Mouse (Mus musculus) stomach, postnatal 0 days (tissue): ENCODE data around the gene Gm10447.

Experiments used
- CTCF ChIP-seq: IDR thresholded peaks from 2 replicates; pipeline ENCODE4 v1.5.1; 2016; ENCODE audit warnings: antibody characterized with exemption, low read depth, mild to moderate bottlenecking, moderate library complexity
- EP300 ChIP-seq: optimal IDR thresholded peaks from 2 replicates; pipeline ENCODE3; 2016; ENCODE audit warnings: antibody characterized with exemption

DNA sequence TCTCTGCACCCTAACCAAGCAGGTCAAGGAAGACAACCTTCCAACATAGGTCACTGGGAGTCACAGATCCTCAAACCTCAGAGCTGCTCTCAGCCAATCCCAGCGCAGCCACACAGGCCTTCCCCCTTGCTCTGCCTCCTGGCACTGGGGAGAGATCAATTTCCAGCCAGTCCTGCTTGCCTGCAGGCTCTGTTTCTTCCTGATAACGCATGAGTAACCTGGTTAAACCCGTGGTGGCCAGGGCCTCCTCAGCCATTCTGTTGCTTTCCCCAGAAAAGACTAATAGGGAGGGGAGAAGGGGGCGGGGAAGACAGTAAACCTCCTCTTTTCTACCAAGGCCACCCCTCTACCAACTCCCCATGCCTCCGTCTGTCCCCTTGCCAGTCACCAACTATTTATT, 4.8 kb upstream of the Gm10447 start:
- no peak for TF ChIP-seq CTCF
- no peak for TF ChIP-seq EP300
